Mouse (Mus musculus) testis, adult 2 months (tissue): ENCODE data around the gene Gm28729.

Source experiments
- CTCF ChIP-seq: fragments of 200-500 bp; IDR thresholded peaks from 2 replicates; pipeline ENCODE4 v1.5.1; 2012; ENCODE audit warnings: low read depth, mild to moderate bottlenecking, inconsistent platforms, low read length, moderate library complexity; ENCODE audit not compliant: control insufficient read depth, insufficient read depth, insufficient replicate concordance
- POLR2A ChIP-seq: fragments of 200-500 bp; IDR thresholded peaks from 2 replicates; pipeline ENCODE4 v1.6.1; 2012; ENCODE audit warnings: low read depth, mild to moderate bottlenecking, inconsistent platforms, low read length, moderate library complexity; ENCODE audit not compliant: control insufficient read depth

DNA sequence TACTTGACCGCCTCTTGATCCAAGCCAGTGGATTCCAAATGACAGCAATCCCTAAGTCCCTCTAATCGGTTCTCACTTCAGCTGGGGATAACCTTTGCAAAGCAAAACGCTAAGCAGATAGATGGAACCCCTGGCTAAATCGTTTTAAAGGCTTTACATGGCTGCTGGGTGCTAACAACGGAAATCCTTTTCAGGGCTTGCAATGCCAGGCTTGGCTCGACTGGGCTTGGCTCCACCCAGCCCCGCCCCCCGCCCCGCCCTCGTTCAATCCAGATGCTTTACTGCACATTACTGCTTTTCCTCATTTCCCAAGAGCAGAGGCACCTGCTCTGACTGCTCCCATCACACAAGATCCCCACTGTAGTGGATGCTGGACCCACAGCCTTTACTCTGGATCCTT lies 83.0 kb downstream of the Gm28729 start:
- no peak for TF ChIP-seq CTCF
- TF ChIP-seq POLR2A = no peak
